Mouse (Mus musculus): ENCODE measurements around the gene Dtx2. TPM values are rescaled to one million over a fixed set of nuclear protein-coding genes. Genes with fewer than 3 reads are reported as not detected.
A peak's percentile ranks its signal among the peaks of the same experiment; 100 is the strongest.
"Not testable (repeated sequence)": the region's sequence is repeated elsewhere in the genome, so short reads cannot be mapped to it uniquely, and the experiment has no call there.

Dtx2 gene
- polyA plus RNA-seq, 1 experiment from 2014 or later: 25.6 TPM

- WGBS: 94% methylated on average over 1 of the region's 1 CpGs
- no peak for ATAC-seq (ENCODE audit: low read depth)
- Histone ChIP-seq H3K27me3 (no peaks in the 10 kb centered on the region), H3K4me3 (no peak overlapping the region), H3K36me3 (peaks cover 24% of the 10 kb centered on the region), H3K4me2 (no peak overlapping the region), H3K9me3 (no peaks in the 10 kb centered on the region), H3K9ac (no peak overlapping the region), H3K27ac (replicated peaks) (no peak overlapping the region), H3K4me1 (replicated peaks) (no peaks in the 10 kb centered on the region)
These were observed 40.7 kb downstream of the Dtx2 start for GRCm38 (mm10) chr5:136035285-136035684.

- no peak overlapping the region for H3K9ac ChIP-seq
- ATAC-seq (ENCODE audit: low read depth): no peak
- H3K9me3 ChIP-seq: no peaks in the 10 kb centered on the region
- H3K27ac ChIP-seq (replicated peaks): no peak overlapping the region
- no peak overlapping the region for H3K4me3 ChIP-seq
- H3K4me1 ChIP-seq (replicated peaks): no peaks in the 10 kb centered on the region
- WGBS: 78% methylated on average over 1 of the region's 1 CpGs
- no peak overlapping the region for H3K4me2 ChIP-seq
- peaks cover 11% of the 10 kb centered on the region for H3K36me3 ChIP-seq
- H3K27me3 ChIP-seq: no peaks in the 10 kb centered on the region
These were observed 42.1 kb downstream of the Dtx2 start for GRCm38 (mm10) chr5:136036667-136037066.

- H3K4me3 ChIP-seq: no peak within 1 kb of the TSS
- H3K27me3 ChIP-seq: no peaks in the 10 kb centered on the region
- no peaks in the 10 kb centered on the region for H3K9me3 ChIP-seq
- no peaks in the 10 kb centered on the region for H3K4me1 ChIP-seq (replicated peaks)
- H3K9ac ChIP-seq: no peak within 1 kb of the TSS
- no peaks in the 10 kb centered on the region for H3K36me3 ChIP-seq
- no peak for ATAC-seq (ENCODE audit: low read depth)
- no peak within 1 kb of the TSS for H3K27ac ChIP-seq (replicated peaks)
- no peak within 1 kb of the TSS for H3K4me2 ChIP-seq
- WGBS: 88% methylated on average over 17 of the region's 17 CpGs
These were observed 43.9 kb downstream of the Dtx2 start, which contains the start of gene Upk3b for GRCm38 (mm10) chr5:136038258-136039214. Gene Upk3b (plus strand): TSS chr5:136038496.

- Histone ChIP-seq H3K9me3 (no peaks in the 10 kb centered on the region), H3K4me1 (replicated peaks) (no peaks in the 10 kb centered on the region), H3K27ac (replicated peaks) (no peak overlapping the region), H3K4me3 (no peak overlapping the region), H3K27me3 (no peaks in the 10 kb centered on the region), H3K9ac (no peak overlapping the region), H3K36me3 (no peaks in the 10 kb centered on the region), H3K4me2 (0 out of 2 replicates have a peak overlapping the region, but pooled peaks have one; percentile 20)
- WGBS: 43% methylated on average over 5 of the region's 5 CpGs
- no peak; the same call in 1 of the 2 replicates for ATAC-seq (ENCODE audit: low read depth)
These were observed 45.6 kb downstream of the Dtx2 start for GRCm38 (mm10) chr5:136040210-136040609.

GRCm38 (mm10) chr5:136041260-136041659, 46.7 kb downstream of the Dtx2 start:
- no peaks in the 10 kb centered on the region for H3K36me3 ChIP-seq
- H3K4me1 ChIP-seq (replicated peaks): no peaks in the 10 kb centered on the region
- H3K9me3 ChIP-seq: no peaks in the 10 kb centered on the region
- no peak overlapping the region for H3K4me3 ChIP-seq
- WGBS: 31% methylated on average over 2 of the region's 2 CpGs
- H3K9ac ChIP-seq: no peak overlapping the region
- no peak for ATAC-seq (ENCODE audit: low read depth)
- no peaks in the 10 kb centered on the region for H3K27me3 ChIP-seq
- H3K27ac ChIP-seq (replicated peaks): no peak overlapping the region
- H3K4me2 ChIP-seq: no peak overlapping the region

GRCm38 (mm10) chr5:136041666-136042065, 47.1 kb downstream of the Dtx2 start:
- WGBS: 92% methylated on average over 8 of the region's 8 CpGs
- no peaks in the 10 kb centered on the region for H3K9me3 ChIP-seq
- no peak overlapping the region for H3K4me3 ChIP-seq
- H3K4me2 ChIP-seq: no peak overlapping the region
- no peaks in the 10 kb centered on the region for H3K4me1 ChIP-seq (replicated peaks)
- no peak overlapping the region for H3K27ac ChIP-seq (replicated peaks)
- H3K27me3 ChIP-seq: no peaks in the 10 kb centered on the region
- ATAC-seq (ENCODE audit: low read depth): no peak
- no peak overlapping the region for H3K9ac ChIP-seq
- no peaks in the 10 kb centered on the region for H3K36me3 ChIP-seq

- Histone ChIP-seq H3K9me3 (no peaks in the 10 kb centered on the region), H3K4me1 (replicated peaks) (no peaks in the 10 kb centered on the region), H3K9ac (no peak overlapping the region), H3K4me2 (no peak overlapping the region), H3K27me3 (no peaks in the 10 kb centered on the region), H3K36me3 (no peaks in the 10 kb centered on the region), H3K27ac (replicated peaks) (no peak overlapping the region), H3K4me3 (no peak overlapping the region)
- 73% methylated on average over 13 of the region's 13 CpGs for WGBS
- ATAC-seq (ENCODE audit: low read depth): no peak
These were observed 50.3 kb downstream of the Dtx2 start for GRCm38 (mm10) chr5:136044865-136045264.

GRCm38 (mm10) chr5:136045408-136045807, 50.8 kb downstream of the Dtx2 start:
- 49% methylated on average over 9 of the region's 9 CpGs for WGBS
- Histone ChIP-seq H3K9me3 (no peaks in the 10 kb centered on the region), H3K27ac (replicated peaks) (no peak overlapping the region), H3K36me3 (no peaks in the 10 kb centered on the region), H3K9ac (no peak overlapping the region), H3K4me2 (no peak overlapping the region), H3K27me3 (no peaks in the 10 kb centered on the region), H3K4me1 (replicated peaks) (no peaks in the 10 kb centered on the region), H3K4me3 (no peak overlapping the region)
- no peak for ATAC-seq (ENCODE audit: low read depth)

GRCm38 (mm10) chr5:136045987-136046386, 51.4 kb downstream of the Dtx2 start:
- no peak overlapping the region for H3K4me2 ChIP-seq
- no peaks in the 10 kb centered on the region for H3K36me3 ChIP-seq
- peak; percentile 60; the same call in 1 of the 2 replicates for ATAC-seq (ENCODE audit: low read depth)
- WGBS: 3% methylated on average over 10 of the region's 10 CpGs
- no peaks in the 10 kb centered on the region for H3K9me3 ChIP-seq
- H3K27me3 ChIP-seq: no peaks in the 10 kb centered on the region
- peaks cover under 1% of the 10 kb centered on the region; the same call in 1 of the 2 replicates for H3K4me1 ChIP-seq (replicated peaks)
- H3K27ac ChIP-seq (replicated peaks): no peak overlapping the region
- no peak overlapping the region for H3K4me3 ChIP-seq
- no peak overlapping the region for H3K9ac ChIP-seq

- H3K4me1 ChIP-seq (replicated peaks): peaks cover 14% of the 10 kb centered on the region
- H3K4me2 ChIP-seq; ATAC-seq (ENCODE audit: low read depth): not testable (repeated sequence)
These were observed 53.9 kb downstream of the Dtx2 start for GRCm38 (mm10) chr5:136048541-136048940.

GRCm38 (mm10) chr5:136049926-136050325, 55.3 kb downstream of the Dtx2 start:
- no peak overlapping the region for H3K4me3 ChIP-seq
- no peaks in the 10 kb centered on the region for H3K27me3 ChIP-seq
- 49% methylated on average over 6 of the region's 6 CpGs for WGBS
- H3K9me3 ChIP-seq: no peaks in the 10 kb centered on the region
- no peaks in the 10 kb centered on the region for H3K36me3 ChIP-seq
- H3K4me1 ChIP-seq (replicated peaks): peaks cover 14% of the 10 kb centered on the region
- no peak overlapping the region for H3K27ac ChIP-seq (replicated peaks)
- ATAC-seq (ENCODE audit: low read depth): no peak
- no peak overlapping the region for H3K4me2 ChIP-seq
- H3K9ac ChIP-seq: no peak overlapping the region

More at GRCm38 (mm10) chr5:136048541-136048940, 53.9 kb downstream of the Dtx2 start:
- H3K9me3 ChIP-seq; H3K27me3 ChIP-seq; H3K4me3 ChIP-seq; H3K36me3 ChIP-seq; H3K27ac ChIP-seq (replicated peaks); H3K9ac ChIP-seq: not testable (repeated sequence)

- peak; percentile 89 for ATAC-seq (ENCODE audit: low read depth)
- peak overlapping the region; percentile 76 for H3K27ac ChIP-seq (replicated peaks)
These were observed 56.9 kb downstream of the Dtx2 start for GRCm38 (mm10) chr5:136051231-136052085.

More at GRCm38 (mm10) chr5:136051231-136052085, 56.9 kb downstream of the Dtx2 start:
- H3K4me1 ChIP-seq (replicated peaks): peaks cover 14% of the 10 kb centered on the region
- H3K36me3 ChIP-seq: no peaks in the 10 kb centered on the region
- H3K9me3 ChIP-seq: no peaks in the 10 kb centered on the region
- no peak overlapping the region for H3K4me3 ChIP-seq
- no peaks in the 10 kb centered on the region for H3K27me3 ChIP-seq
- 0 out of 2 replicates have a peak overlapping the region, but pooled peaks have one; percentile 9 for H3K4me2 ChIP-seq
- H3K9ac ChIP-seq: no peak overlapping the region
- WGBS: 5% methylated on average over 10 of the region's 10 CpGs

Data from neural tube, embryonic 13.5 days (tissue).